Mouse (Mus musculus) spleen, adult 2 months (tissue): ENCODE measurements at regions not wholly inside any gene's neighbourhood (a gene's known extent, or its start where the extent isn't known, plus 50 kb on each side); places are given as distances from the start of the nearest gene placed in this dataset.

Source experiments
- DNase-seq, 2 experiments: peaks; one replicate each; pipeline versions ENCODE4 v3.0.0 to v3.0.0-alpha.2; 2012 to 2021; ENCODE audit warnings: low spot score in 2 of 2, low read depth in 1 of 2
- H3K27ac ChIP-seq: fragments of 200-500 bp; 2 replicates; pipeline ENCODE4 v1.5.1; 2012; ENCODE audit warnings: low read length, inconsistent platforms; ENCODE audit not compliant: insufficient read depth
- H3K27me3 ChIP-seq: fragments of 200-500 bp; 2 replicates; pipeline ENCODE4 v1.6.1; 2012; ENCODE audit warnings: mild to moderate bottlenecking, moderate library complexity, low read length, inconsistent platforms; ENCODE audit not compliant: control insufficient read depth, insufficient read depth
- H3K36me3 ChIP-seq: fragments of 200-500 bp; 2 replicates; pipeline ENCODE4 v1.6.1; 2012; ENCODE audit warnings: mild to moderate bottlenecking, low read length, inconsistent platforms; ENCODE audit not compliant: control insufficient read depth, insufficient read depth
- H3K4me1 ChIP-seq: fragments of 200-500 bp; 2 replicates; pipeline ENCODE4 v1.6.1; 2011; ENCODE audit warnings: inconsistent platforms; ENCODE audit not compliant: control insufficient read depth, insufficient read depth, insufficient read length
- H3K4me3 ChIP-seq: fragments of 200-500 bp; 2 replicates; pipeline ENCODE4 v1.5.1; 2011; ENCODE audit warnings: mild to moderate bottlenecking, inconsistent platforms; ENCODE audit not compliant: insufficient read depth, insufficient read length; ENCODE audit errors: extremely low read depth
- CTCF ChIP-seq: fragments of 200-500 bp; IDR thresholded peaks from 2 replicates; pipeline ENCODE4 v1.5.1; 2011; ENCODE audit warnings: mild to moderate bottlenecking, inconsistent platforms; ENCODE audit not compliant: insufficient read depth, insufficient read length, insufficient replicate concordance; ENCODE audit errors: extremely low read depth
- POLR2A ChIP-seq: fragments of 200-500 bp; IDR thresholded peaks from 2 replicates; pipeline ENCODE4 v1.6.1; 2011; ENCODE audit warnings: low read depth, low read length, inconsistent platforms
- WGBS: fragments of 180-500 bp; shearing (Covaris S2); methylation state at CpG from one replicate; pipeline ENCODE4 v1.1.7; 2018; 5-methylcytosine and 5-hydroxymethylcytosine counted together

DNA sequence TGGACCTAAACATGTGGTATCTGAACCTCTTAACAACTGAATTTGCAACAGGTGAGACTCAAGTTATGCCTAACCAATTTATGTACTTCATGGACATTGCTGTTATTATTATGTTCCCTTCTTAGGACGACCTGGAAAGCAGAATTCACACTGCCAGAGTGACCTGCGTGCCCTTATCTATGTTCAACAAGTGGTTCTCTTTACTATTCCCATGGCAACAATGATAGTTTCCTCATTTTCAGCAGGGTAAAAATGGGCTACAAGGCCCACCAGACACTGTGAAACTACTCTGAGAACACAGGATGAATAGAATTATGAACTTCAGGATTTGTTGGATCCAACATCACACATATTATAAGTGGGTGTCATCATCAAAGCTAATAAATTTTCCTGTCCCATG lies 269.1 kb downstream of the Inhba start:
- H3K36me3 ChIP-seq = no peaks in the 10 kb centered on the region
- DNase-seq = no peak
- 29% methylated on average over 2 of the region's 2 CpGs for whole genome bisulfite sequencing
- no peak for TF ChIP-seq POLR2A
- TF ChIP-seq CTCF = no peak
- H3K4me3 ChIP-seq = no peak overlapping the region
- H3K27me3 ChIP-seq = no peaks in the 10 kb centered on the region
- H3K4me1 ChIP-seq = no peaks in the 10 kb centered on the region
- no peak overlapping the region for H3K27ac ChIP-seq

DNA sequence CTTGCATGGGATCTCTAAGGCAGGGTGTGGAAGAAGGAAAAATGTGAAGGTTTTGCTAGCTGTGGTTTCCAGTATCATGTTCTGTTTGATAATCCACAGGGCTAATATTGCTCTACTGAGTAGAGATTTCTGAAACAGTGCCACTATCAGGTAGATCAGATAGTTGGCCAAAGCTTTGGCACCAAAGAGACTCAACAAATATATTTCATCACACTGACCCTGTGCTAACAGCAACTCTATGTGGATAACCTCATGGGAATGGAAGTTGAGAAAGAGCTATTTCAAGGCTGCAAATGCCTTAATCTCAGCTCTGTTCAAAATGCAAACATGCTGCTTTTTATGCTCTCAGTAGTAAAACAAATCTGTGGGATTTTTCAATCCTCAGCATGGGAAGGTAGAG lies 270.1 kb downstream of the Inhba start:
- Histone ChIP-seq H3K27ac (no peak overlapping the region), H3K36me3 (no peaks in the 10 kb centered on the region), H3K27me3 (no peaks in the 10 kb centered on the region), H3K4me3 (no peak overlapping the region), H3K4me1 (no peaks in the 10 kb centered on the region)
- DNase-seq = no peak
- TF ChIP-seq CTCF (no peak), POLR2A (no peak)

DNA sequence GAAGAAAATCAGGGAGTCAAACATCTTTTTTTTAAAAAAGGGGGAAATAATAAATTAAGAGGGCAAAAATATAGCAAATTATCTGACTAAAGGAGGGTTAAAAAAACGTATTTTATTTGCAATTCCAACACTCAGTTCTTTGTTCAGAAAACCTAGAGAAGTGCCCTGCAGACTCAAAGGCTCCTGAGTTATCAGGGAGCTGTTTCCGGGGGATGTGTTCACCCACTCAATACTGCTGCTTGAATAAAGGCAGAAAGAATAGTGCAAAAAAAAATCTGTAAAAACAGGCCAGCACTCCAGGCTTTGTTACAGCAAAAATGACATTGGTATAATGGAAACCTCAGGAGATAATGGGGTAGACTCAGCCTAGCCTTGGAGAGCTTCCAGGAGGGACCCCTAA lies 270.6 kb downstream of the Inhba start:
- Histone ChIP-seq H3K4me1 (no peaks in the 10 kb centered on the region), H3K36me3 (no peaks in the 10 kb centered on the region), H3K4me3 (no peak overlapping the region), H3K27ac (no peak overlapping the region), H3K27me3 (no peaks in the 10 kb centered on the region)
- WGBS = 62% methylated on average over 2 of the region's 2 CpGs
- TF ChIP-seq POLR2A (no peak), CTCF (no peak)
- no peak for DNase-seq

DNA sequence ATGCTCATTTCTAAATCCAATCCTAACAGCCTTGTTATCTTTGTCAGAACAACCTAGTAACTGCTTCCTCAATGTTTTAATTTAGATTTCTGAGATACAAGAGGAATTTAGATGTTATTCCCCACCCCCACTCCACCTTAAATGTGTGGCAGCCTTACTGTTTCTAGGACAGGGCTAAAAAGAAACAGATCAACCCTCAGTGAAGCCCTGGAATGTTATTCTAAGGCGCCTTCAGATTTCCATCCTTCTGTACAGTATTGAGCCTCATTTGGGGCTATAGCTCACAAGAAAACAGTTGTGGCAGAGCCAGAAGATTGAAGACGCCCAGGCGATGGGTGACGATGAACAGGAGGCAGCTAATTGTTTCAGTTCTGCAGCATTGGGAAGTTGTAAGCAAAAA lies 271.7 kb downstream of the Inhba start:
- TF ChIP-seq CTCF (no peak), POLR2A (no peak)

DNA sequence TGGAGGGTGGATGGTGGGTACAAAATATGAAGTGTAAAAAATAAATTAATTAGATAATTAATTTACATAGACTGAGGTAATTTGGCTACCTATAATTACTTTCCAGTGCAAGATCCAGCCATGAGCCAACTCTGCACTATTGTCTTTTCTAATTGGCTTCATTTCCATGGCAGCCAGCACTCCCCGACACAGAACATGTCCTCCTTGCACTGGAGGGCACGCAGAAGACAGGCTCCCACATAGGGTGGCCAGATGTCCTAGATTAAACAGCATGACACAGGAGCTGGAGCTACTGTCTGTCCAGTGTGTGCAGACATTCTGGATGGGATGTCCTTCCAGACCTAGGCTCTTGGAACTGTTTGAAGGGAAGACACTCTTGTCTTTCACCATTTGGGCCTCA lies 278.0 kb downstream of the Inhba start:
- TF ChIP-seq POLR2A (no peak), CTCF (no peak)
- DNase-seq = no peak
- Histone ChIP-seq H3K27ac (no peak overlapping the region), H3K36me3 (no peaks in the 10 kb centered on the region), H3K4me3 (no peak overlapping the region), H3K27me3 (no peaks in the 10 kb centered on the region), H3K4me1 (no peaks in the 10 kb centered on the region)
- WGBS = 93% methylated on average over 2 of the region's 2 CpGs

More for the DNA sequence above, 271.7 kb downstream of the Inhba start:
- no peak overlapping the region for H3K4me3 ChIP-seq
- DNase-seq = no peak
- no peaks in the 10 kb centered on the region for H3K27me3 ChIP-seq
- H3K27ac ChIP-seq = no peak overlapping the region
- no peaks in the 10 kb centered on the region for H3K36me3 ChIP-seq
- WGBS = 93% methylated on average over 4 of the region's 4 CpGs
- H3K4me1 ChIP-seq = no peaks in the 10 kb centered on the region

DNA sequence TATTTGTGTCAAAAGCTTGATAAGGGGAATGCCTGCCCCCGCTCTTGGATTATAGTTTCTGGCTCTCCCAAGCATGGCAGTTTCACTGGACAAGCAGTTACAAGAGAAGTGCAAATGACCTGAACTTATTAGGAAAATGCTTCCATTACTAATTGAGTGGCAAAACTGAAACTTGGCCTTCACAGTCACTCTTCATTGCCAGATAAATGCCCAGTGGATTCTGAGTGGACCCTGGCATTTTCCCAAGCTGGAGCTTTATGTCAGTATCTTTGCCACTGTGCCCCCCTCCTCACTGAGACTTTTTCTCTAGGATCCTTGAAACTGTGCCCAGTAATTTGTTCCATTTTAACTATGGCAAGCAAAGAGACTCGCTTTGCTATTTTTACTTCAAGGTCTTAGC lies 279.1 kb downstream of the Inhba start:
- Histone ChIP-seq H3K4me3 (no peak overlapping the region), H3K27ac (no peak overlapping the region), H3K36me3 (no peaks in the 10 kb centered on the region), H3K27me3 (no peaks in the 10 kb centered on the region), H3K4me1 (no peaks in the 10 kb centered on the region)
- TF ChIP-seq CTCF (no peak), POLR2A (no peak)
- DNase-seq = no peak
- 95% methylated on average over 2 of the region's 2 CpGs for WGBS

DNA sequence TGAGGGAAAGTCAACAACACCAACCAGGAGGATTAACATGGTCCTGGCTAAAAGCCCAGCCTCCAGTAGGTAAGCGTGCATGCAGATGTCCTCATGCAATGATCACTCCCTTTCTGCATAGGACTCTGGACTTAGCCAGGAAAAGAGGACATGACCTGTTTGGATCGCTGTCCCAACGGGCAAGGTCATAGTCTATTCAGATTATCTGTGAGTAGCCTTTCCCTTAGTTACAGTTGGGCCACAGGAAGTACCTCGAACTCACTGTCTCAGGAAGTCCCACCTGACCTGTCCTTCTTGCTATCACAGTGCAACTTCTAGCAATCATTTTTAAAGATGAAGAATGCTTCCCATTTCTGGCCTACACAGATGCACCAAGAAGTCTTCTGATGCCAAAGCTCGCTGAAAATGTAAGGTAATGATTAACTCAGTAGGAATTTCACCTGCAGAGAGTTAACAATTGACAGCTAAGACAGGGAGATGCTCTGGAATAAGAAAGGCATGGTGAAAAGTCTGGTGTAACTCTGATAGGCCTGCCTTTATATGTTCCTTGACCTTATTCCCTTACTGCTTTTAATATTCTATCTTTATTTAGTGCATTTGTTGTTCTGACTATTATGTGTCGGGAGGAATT lies 280.1 kb downstream of the Inhba start:
- no peaks in the 10 kb centered on the region for H3K4me1 ChIP-seq
- H3K4me3 ChIP-seq = no peak overlapping the region
- H3K27ac ChIP-seq = no peak overlapping the region
- H3K36me3 ChIP-seq = no peaks in the 10 kb centered on the region
- 82% methylated on average over 6 of the region's 6 CpGs for WGBS
- no peak for TF ChIP-seq CTCF
- no peak for TF ChIP-seq POLR2A
- no peaks in the 10 kb centered on the region for H3K27me3 ChIP-seq
- no peak for DNase-seq
